Comparison of ENCODE assay signal across 8 mouse cellular contexts in the genomic region with DNA sequence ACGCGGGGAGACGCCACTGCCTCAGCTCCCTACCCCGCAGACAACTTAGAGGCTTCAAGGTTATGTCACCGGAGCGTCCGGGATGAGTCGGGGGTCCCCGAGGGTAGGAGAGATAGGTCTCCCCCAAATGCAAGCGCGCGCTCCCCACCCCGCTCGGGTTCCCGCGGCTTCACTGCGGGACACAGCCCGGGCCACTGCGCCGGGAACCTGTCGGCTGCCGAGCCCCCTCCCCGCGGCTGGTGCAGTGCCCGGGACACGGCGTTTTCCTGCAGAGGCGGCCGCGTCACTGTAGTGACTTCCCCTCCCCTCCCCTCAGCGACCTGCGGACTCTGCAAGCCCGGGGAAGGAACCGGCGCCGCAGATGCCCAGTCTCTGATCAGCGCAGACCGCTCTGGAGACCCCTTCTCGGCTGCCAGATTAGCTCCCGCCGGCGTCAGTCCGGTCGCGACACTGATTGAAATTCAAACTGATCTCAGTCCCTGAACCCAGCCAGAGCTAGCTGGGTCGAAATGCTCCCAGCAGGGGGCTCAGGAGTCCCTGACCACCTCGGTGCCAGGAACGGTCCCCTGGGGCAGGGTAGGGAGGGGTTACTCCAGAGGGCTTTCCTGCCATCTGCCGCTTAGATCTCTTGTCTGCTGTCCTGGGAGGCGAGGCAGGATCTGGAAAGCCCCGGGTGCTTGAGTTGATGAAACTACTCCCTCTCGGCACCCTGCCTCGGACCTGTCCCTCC. TPM values are rescaled to one million over a fixed set of nuclear protein-coding genes. Genes with fewer than 3 reads are reported as not detected.
DNase-seq lines count a peak whose midpoint lies in the region; ATAC-seq and TF ChIP-seq lines count a peak whose summit lies in the region.

No protein-coding gene starts in this region.

- DNase-seq in frontal cortex, postnatal 36 days (ENCODE audit: low spot score in 2 of 2), result peak; percentile 26 to 37
- DNase-seq in frontal cortex, adult 2 months (ENCODE audit: extremely low spot score in 1 of 2, low spot score in 1 of 2), result no peak
- peak; percentile 89 for DNase-seq in brain, embryonic 14.5 days (ENCODE audit: low read depth)
- DNase-seq in forebrain, embryonic 14.5 days (ENCODE audit: low spot score), result peak; percentile 85
- DNase-seq in heart, postnatal 4 days, result peak; percentile 77
- peak; percentile 72 for DNase-seq in limb, embryonic 10.5 days (ENCODE audit: low spot score)
- DNase-seq in midbrain, embryonic 10.5 days (ENCODE audit: low spot score), result peak; percentile 80

- H3K9ac ChIP-seq in forebrain, embryonic 14.5 days (ENCODE audit: low read length), result peak overlapping the region; percentile 86
- H3K9ac ChIP-seq in stomach, embryonic 14.5 days (replicated peaks; ENCODE audit: low read depth, low read length), result peak overlapping the region; percentile 53

- no peaks in the 10 kb centered on the region for H3K9me3 ChIP-seq in forebrain, embryonic 14.5 days (replicated peaks; ENCODE audit: control insufficient read depth, low read length)
- no peaks in the 10 kb centered on the region for H3K9me3 ChIP-seq in limb, embryonic 10.5 days (replicated peaks)
- peaks cover 6% of the 10 kb centered on the region for H3K9me3 ChIP-seq in midbrain, embryonic 10.5 days (replicated peaks)
- H3K9me3 ChIP-seq in stomach, embryonic 14.5 days (ENCODE audit: control insufficient read depth, low read depth, low read length), result no peaks in the 10 kb centered on the region

- peak overlapping the region; percentile 92 for H3K4me2 ChIP-seq in forebrain, embryonic 14.5 days (ENCODE audit: low read length)
- peak overlapping the region; percentile 99 for H3K4me2 ChIP-seq in stomach, embryonic 14.5 days (replicated peaks; ENCODE audit: low read depth, low read length)

- peak; percentile 54 for ATAC-seq in forebrain, embryonic 14.5 days
- peak; percentile 16; the same call in 1 of the 2 replicates for ATAC-seq in stomach, embryonic 14.5 days (ENCODE audit: insufficient number of reproducible peaks, insufficient read depth, low FRiP score, low read depth)

- H3K4me3 ChIP-seq in forebrain, embryonic 14.5 days (ENCODE audit: low read depth, low read length), result peak overlapping the region; percentile 75
- peak overlapping the region; percentile 81 for H3K4me3 ChIP-seq in limb, embryonic 10.5 days
- peak overlapping the region; percentile 77 for H3K4me3 ChIP-seq in midbrain, embryonic 10.5 days
- H3K4me3 ChIP-seq in stomach, embryonic 14.5 days (ENCODE audit: low read depth, low read length), result peak overlapping the region; percentile 64

- WGBS in forebrain, embryonic 14.5 days, result under 1% methylated on average over 53 of the region's 53 CpGs
- 1% methylated on average over 53 of the region's 53 CpGs for WGBS in limb, embryonic 10.5 days
- under 1% methylated on average over 53 of the region's 53 CpGs for WGBS in midbrain, embryonic 10.5 days
- 0% methylated on average over 53 of the region's 53 CpGs for WGBS in stomach, embryonic 14.5 days

- peak; percentile 37; the same call in 1 of the 2 replicates for TF ChIP-seq CTCF in brain, embryonic 14.5 days (IDR thresholded peaks at IDR 0.05; ENCODE audit: borderline replicate concordance, extremely low read depth, insufficient read depth, insufficient read length)

- H3K36me3 ChIP-seq in forebrain, embryonic 14.5 days (ENCODE audit: control insufficient read depth, insufficient read depth, low read length), result 0 out of 2 replicates have a peak, but pooled peaks cover 10% of the 10 kb centered on the region
- no peaks in the 10 kb centered on the region for H3K36me3 ChIP-seq in limb, embryonic 10.5 days
- H3K36me3 ChIP-seq in midbrain, embryonic 10.5 days, result peaks cover 29% of the 10 kb centered on the region
- H3K36me3 ChIP-seq in stomach, embryonic 14.5 days (ENCODE audit: control insufficient read depth, insufficient read depth, low read length), result no peaks in the 10 kb centered on the region

- no peaks in the 10 kb centered on the region for H3K27me3 ChIP-seq in forebrain, embryonic 14.5 days (replicated peaks; ENCODE audit: control insufficient read depth, insufficient read depth, low read length)
- peaks cover 75% of the 10 kb centered on the region for H3K27me3 ChIP-seq in limb, embryonic 10.5 days (ENCODE audit: low read depth, poor library complexity, severe bottlenecking)
- peaks cover 66% of the 10 kb centered on the region for H3K27me3 ChIP-seq in midbrain, embryonic 10.5 days (ENCODE audit: low read depth, poor library complexity, severe bottlenecking)
- peaks cover 7% of the 10 kb centered on the region; the same call in 1 of the 2 replicates for H3K27me3 ChIP-seq in stomach, embryonic 14.5 days (ENCODE audit: control insufficient read depth, insufficient read depth, low read length)

- peak overlapping the region; percentile 86 for H3K27ac ChIP-seq in forebrain, embryonic 14.5 days (ENCODE audit: low read depth, low read length)
- peak overlapping the region; percentile 76 for H3K27ac ChIP-seq in limb, embryonic 10.5 days
- peak overlapping the region; percentile 93 for H3K27ac ChIP-seq in midbrain, embryonic 10.5 days (replicated peaks)
- no peak overlapping the region for H3K27ac ChIP-seq in stomach, embryonic 14.5 days (ENCODE audit: low read length)

- 0 out of 2 replicates have a peak, but pooled peaks have one; percentile 3 for TF ChIP-seq POLR2A in brain, embryonic 14.5 days (IDR thresholded peaks at IDR 0.05; ENCODE audit: borderline replicate concordance, extremely low read depth, insufficient read depth, insufficient read length, poor library complexity, severe bottlenecking)

- H3K4me1 ChIP-seq in forebrain, embryonic 14.5 days (ENCODE audit: control insufficient read depth, insufficient read depth, low read length), result peaks cover 20% of the 10 kb centered on the region
- H3K4me1 ChIP-seq in limb, embryonic 10.5 days, result peaks cover 32% of the 10 kb centered on the region
- H3K4me1 ChIP-seq in midbrain, embryonic 10.5 days, result peaks cover 49% of the 10 kb centered on the region
- peaks cover 7% of the 10 kb centered on the region; the same call in 1 of the 2 replicates for H3K4me1 ChIP-seq in stomach, embryonic 14.5 days (ENCODE audit: control insufficient read depth, insufficient read depth, low read length)

RNA-seq across cellular contexts. Expression of gene Rhbdl3, which starts 0.8 kb away (rescaled TPM):
- 12.3 and 14.3 TPM in 2 replicates for polyA plus RNA-seq in frontal cortex, adult 2 months (2012; rRNA removed)
- 19.6 and 23.4 TPM in 2 replicates for polyA plus RNA-seq in brain, embryonic 14.5 days (2012; rRNA removed)
- polyA plus RNA-seq in forebrain, embryonic 14.5 days (2014; fragmentation: Nextera tagmentation; extraction: Ambion mirVana), result 10.9 and 11.8 TPM in 2 replicates
- 1 to 10 TPM; 1.7 to 1.8 TPM for total RNA-seq in heart, postnatal 4 days (2021)
- polyA plus RNA-seq in limb, embryonic 10.5 days (2016; fragmentation: Nextera tagmentation; extraction: Ambion mirVana), result 0.34 and 0.85 TPM in 2 replicates
- polyA plus RNA-seq in midbrain, embryonic 10.5 days (2016; fragmentation: Nextera tagmentation; extraction: Ambion mirVana), result 12.6 and 14.7 TPM in 2 replicates
- polyA plus RNA-seq in stomach, embryonic 14.5 days (2014; fragmentation: Nextera tagmentation; extraction: Ambion mirVana), result 3.3 and 3.7 TPM in 2 replicates

Comparison
In these comparisons a context has a peak if more than half of its experiments do, and no peak if none do; other contexts are left out.
1. DNase-seq: peak in frontal cortex, postnatal 36 days (2 of 2), brain, embryonic 14.5 days (single experiment), forebrain, embryonic 14.5 days (single experiment), heart, postnatal 4 days (single experiment), limb, embryonic 10.5 days (single experiment) and midbrain, embryonic 10.5 days (single experiment); none in frontal cortex, adult 2 months (0 of 2).
2. Peak in every context shown above with its lines, with median percentiles within 50 percentile points of each other: H3K4me3 ChIP-seq.